Mouse (Mus musculus): ENCODE data around the gene F11. TPM values are rescaled to one million over a fixed set of nuclear protein-coding genes. Genes with fewer than 3 reads are reported as not detected.

The F11 gene
- polyA plus RNA-seq, 1 experiment, result 0.02 TPM

GRCm38 (mm10) chr8:45281630-45282029 lies 19.8 kb upstream of the F11 start:
- TF ChIP-seq TAL1 (IDR thresholded peaks at IDR 0.05; ENCODE audit: low read length), result no peak
- TF ChIP-seq GATA1 (IDR thresholded peaks at IDR 0.05; ENCODE audit: low read length), result no peak
- H3K36me3 ChIP-seq (ENCODE audit: control insufficient read depth), result no peaks in the 10 kb centered on the region; the same call in 1 of the 2 replicates
- no peaks in the 10 kb centered on the region for H3K4me1 ChIP-seq (ENCODE audit: control insufficient read depth)
- no peak overlapping the region for H3K4me3 ChIP-seq (replicated peaks)
- H3K27me3 ChIP-seq (ENCODE audit: control insufficient read depth), result no peaks in the 10 kb centered on the region
- peaks cover 10% of the 10 kb centered on the region for H3K9me3 ChIP-seq (ENCODE audit: control insufficient read depth, low read length)

GRCm38 (mm10) chr8:45277453-45277852 lies 15.6 kb upstream of the F11 start:
- H3K36me3 ChIP-seq (ENCODE audit: control insufficient read depth), result no peaks in the 10 kb centered on the region; the same call in 1 of the 2 replicates
- no peak overlapping the region for H3K4me3 ChIP-seq (replicated peaks)
- H3K27me3 ChIP-seq (ENCODE audit: control insufficient read depth), result no peaks in the 10 kb centered on the region
- no peaks in the 10 kb centered on the region for H3K4me1 ChIP-seq (ENCODE audit: control insufficient read depth)
- TF ChIP-seq GATA1 (IDR thresholded peaks at IDR 0.05; ENCODE audit: low read length), result no peak
- no peak for TF ChIP-seq TAL1 (IDR thresholded peaks at IDR 0.05; ENCODE audit: low read length)
- peaks cover 10% of the 10 kb centered on the region for H3K9me3 ChIP-seq (ENCODE audit: control insufficient read depth, low read length)

- H3K9me3 ChIP-seq (ENCODE audit: control insufficient read depth, low read length), result peaks cover 7% of the 10 kb centered on the region
- no peaks in the 10 kb centered on the region for H3K4me1 ChIP-seq (ENCODE audit: control insufficient read depth)
- no peak overlapping the region for H3K4me3 ChIP-seq (replicated peaks)
- no peaks in the 10 kb centered on the region; the same call in 1 of the 2 replicates for H3K36me3 ChIP-seq (ENCODE audit: control insufficient read depth)
- TF ChIP-seq TAL1 (IDR thresholded peaks at IDR 0.05; ENCODE audit: low read length) (no peak), GATA1 (IDR thresholded peaks at IDR 0.05; ENCODE audit: low read length) (no peak)
- no peaks in the 10 kb centered on the region for H3K27me3 ChIP-seq (ENCODE audit: control insufficient read depth)
These were observed 12.5 kb upstream of the F11 start for GRCm38 (mm10) chr8:45274317-45274716.

- H3K9me3 ChIP-seq (ENCODE audit: control insufficient read depth, low read length), result peaks cover 10% of the 10 kb centered on the region
- no peaks in the 10 kb centered on the region for H3K27me3 ChIP-seq (ENCODE audit: control insufficient read depth)
- H3K4me3 ChIP-seq (replicated peaks), result no peak overlapping the region
- H3K36me3 ChIP-seq (ENCODE audit: control insufficient read depth), result no peaks in the 10 kb centered on the region
- H3K4me1 ChIP-seq (ENCODE audit: control insufficient read depth), result no peaks in the 10 kb centered on the region
- no peak for TF ChIP-seq GATA1 (IDR thresholded peaks at IDR 0.05; ENCODE audit: low read length)
- TF ChIP-seq TAL1 (IDR thresholded peaks at IDR 0.05; ENCODE audit: low read length), result no peak
These were observed 7.2 kb upstream of the F11 start for GRCm38 (mm10) chr8:45269056-45269455.

GRCm38 (mm10) chr8:45268485-45268884 lies 6.7 kb upstream of the F11 start:
- Histone ChIP-seq H3K9me3 (ENCODE audit: control insufficient read depth, low read length) (peaks cover 10% of the 10 kb centered on the region), H3K4me3 (replicated peaks) (no peak overlapping the region), H3K27me3 (ENCODE audit: control insufficient read depth) (no peaks in the 10 kb centered on the region), H3K36me3 (ENCODE audit: control insufficient read depth) (no peaks in the 10 kb centered on the region), H3K4me1 (ENCODE audit: control insufficient read depth) (no peaks in the 10 kb centered on the region)
- TF ChIP-seq GATA1 (IDR thresholded peaks at IDR 0.05; ENCODE audit: low read length), result no peak
- no peak for TF ChIP-seq TAL1 (IDR thresholded peaks at IDR 0.05; ENCODE audit: low read length)

GRCm38 (mm10) chr8:45267611-45268391 lies 6.0 kb upstream of the F11 start:
- no peaks in the 10 kb centered on the region for H3K4me1 ChIP-seq (ENCODE audit: control insufficient read depth)
- H3K36me3 ChIP-seq (ENCODE audit: control insufficient read depth), result no peaks in the 10 kb centered on the region
- TF ChIP-seq TAL1 (IDR thresholded peaks at IDR 0.05; ENCODE audit: low read length), result no peak
- no peak for TF ChIP-seq GATA1 (IDR thresholded peaks at IDR 0.05; ENCODE audit: low read length)
- peaks cover 11% of the 10 kb centered on the region for H3K9me3 ChIP-seq (ENCODE audit: control insufficient read depth, low read length)
- H3K27me3 ChIP-seq (ENCODE audit: control insufficient read depth), result no peaks in the 10 kb centered on the region
- no peak overlapping the region for H3K4me3 ChIP-seq (replicated peaks)

GRCm38 (mm10) chr8:45266993-45267392 lies 5.2 kb upstream of the F11 start:
- H3K27me3 ChIP-seq (ENCODE audit: control insufficient read depth), result no peaks in the 10 kb centered on the region
- no peaks in the 10 kb centered on the region for H3K4me1 ChIP-seq (ENCODE audit: control insufficient read depth)
- H3K4me3 ChIP-seq (replicated peaks), result no peak overlapping the region
- no peaks in the 10 kb centered on the region for H3K36me3 ChIP-seq (ENCODE audit: control insufficient read depth)
- no peak for TF ChIP-seq GATA1 (IDR thresholded peaks at IDR 0.05; ENCODE audit: low read length)
- TF ChIP-seq TAL1 (IDR thresholded peaks at IDR 0.05; ENCODE audit: low read length), result no peak
- H3K9me3 ChIP-seq (ENCODE audit: control insufficient read depth, low read length), result peaks cover 14% of the 10 kb centered on the region

- Histone ChIP-seq H3K36me3 (ENCODE audit: control insufficient read depth) (no peaks in the 10 kb centered on the region), H3K27me3 (ENCODE audit: control insufficient read depth) (no peaks in the 10 kb centered on the region), H3K9me3 (ENCODE audit: control insufficient read depth, low read length) (peaks cover 14% of the 10 kb centered on the region), H3K4me1 (ENCODE audit: control insufficient read depth) (no peaks in the 10 kb centered on the region), H3K4me3 (replicated peaks) (no peak overlapping the region)
- TF ChIP-seq GATA1 (IDR thresholded peaks at IDR 0.05; ENCODE audit: low read length) (no peak), TAL1 (IDR thresholded peaks at IDR 0.05; ENCODE audit: low read length) (no peak)
These were observed 3.1 kb upstream of the F11 start for GRCm38 (mm10) chr8:45264918-45265317.

- H3K4me3 ChIP-seq (replicated peaks), result no peak overlapping the region
- no peak for TF ChIP-seq TAL1 (IDR thresholded peaks at IDR 0.05; ENCODE audit: low read length)
- TF ChIP-seq GATA1 (IDR thresholded peaks at IDR 0.05; ENCODE audit: low read length), result no peak
- peaks cover 14% of the 10 kb centered on the region for H3K9me3 ChIP-seq (ENCODE audit: control insufficient read depth, low read length)
- no peaks in the 10 kb centered on the region for H3K4me1 ChIP-seq (ENCODE audit: control insufficient read depth)
- no peaks in the 10 kb centered on the region for H3K36me3 ChIP-seq (ENCODE audit: control insufficient read depth)
- no peaks in the 10 kb centered on the region for H3K27me3 ChIP-seq (ENCODE audit: control insufficient read depth)
These were observed 1.0 kb upstream of the F11 start for GRCm38 (mm10) chr8:45262851-45263250.

Measured in erythroblast, embryonic 14.5 days (primary cell).